Mouse (Mus musculus) spleen, adult 18-20 months (tissue): ENCODE results near the gene Atg4d.
"Not testable (repeated sequence)": the region's sequence is repeated elsewhere in the genome, so short reads cannot be mapped to it uniquely, and the experiment has no call there.

ENCODE experiments used
- DNase-seq, 2 experiments: peaks; one replicate each; pipeline ENCODE4 v3.0.0; 2022; ENCODE audit warnings: mixed read lengths in 2 of 2

Gene Atg4d

DNA sequence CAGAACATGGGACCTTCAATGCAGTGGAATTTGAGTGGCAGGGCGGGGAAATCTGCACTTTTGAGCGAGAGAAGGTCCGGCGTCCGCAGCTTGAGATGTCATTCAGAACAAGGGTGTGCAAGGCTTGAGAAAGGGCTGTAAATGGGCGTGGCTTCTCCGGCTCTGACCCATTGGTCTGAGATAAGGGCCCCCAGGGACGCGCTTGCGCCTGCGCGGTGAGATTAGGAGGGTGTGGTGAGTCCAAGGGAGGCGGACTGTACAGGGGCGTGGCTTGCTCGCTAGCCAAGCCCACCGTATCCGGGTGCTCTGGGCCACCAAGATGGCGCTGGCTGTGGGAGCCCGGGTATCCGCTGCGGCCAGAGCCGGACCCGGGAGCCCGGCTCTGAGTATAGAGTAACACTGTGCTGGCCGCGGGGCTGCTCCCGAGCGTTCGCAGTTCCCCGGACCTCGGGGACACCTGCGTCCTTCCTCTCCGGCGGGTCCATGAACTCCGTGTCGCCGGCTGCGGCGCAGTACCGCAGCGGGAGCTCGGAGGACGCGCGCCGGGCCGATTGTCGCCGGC lies at the start of gene Atg4d:
Atg4d (plus strand) TSS at position 294 of the 562 bp plus-strand sequence.
- peak; percentile 97 to 99 for DNase-seq

DNA sequence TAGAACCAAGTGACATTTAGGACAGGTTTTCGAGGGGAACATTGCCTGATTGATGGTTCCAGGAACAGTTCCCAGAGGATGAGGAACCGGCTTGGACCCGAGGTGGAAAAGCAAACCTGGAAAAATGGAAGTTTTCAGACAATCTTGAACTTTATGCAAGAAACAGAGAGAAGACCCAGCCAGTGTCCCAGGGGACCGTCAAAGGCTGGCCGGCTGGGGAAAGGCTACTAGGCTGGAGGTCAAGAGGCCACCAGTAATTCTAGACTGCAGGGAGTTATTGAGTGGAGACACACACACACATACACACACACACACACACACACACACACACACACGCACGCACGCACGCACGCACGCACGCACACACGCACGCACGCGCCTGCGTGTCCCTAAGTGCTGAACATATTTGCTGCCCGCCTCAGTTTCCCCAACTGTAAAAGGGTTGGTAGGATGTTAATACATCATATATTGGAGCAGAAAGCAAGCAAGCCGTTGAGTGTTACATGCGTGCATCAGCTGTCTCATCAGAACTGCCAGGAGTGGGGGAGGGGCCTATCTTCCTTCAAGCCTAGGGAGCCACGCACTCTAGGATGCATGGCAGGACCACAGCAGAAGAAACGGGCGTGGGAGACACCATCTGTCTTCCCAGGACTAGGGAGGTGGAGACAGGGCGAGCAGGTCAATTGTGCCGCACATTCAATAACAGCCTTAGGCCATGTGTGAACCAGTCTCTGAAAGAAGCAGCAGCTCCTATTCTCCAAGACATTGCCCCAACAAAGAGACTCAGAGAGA lies 48.8 kb upstream of the Atg4d start:
- DNase-seq, result no peak

GRCm38 (mm10) chr9:21219820-21220219 lies 45.3 kb upstream of the Atg4d start:
- DNase-seq, result no peak

DNA sequence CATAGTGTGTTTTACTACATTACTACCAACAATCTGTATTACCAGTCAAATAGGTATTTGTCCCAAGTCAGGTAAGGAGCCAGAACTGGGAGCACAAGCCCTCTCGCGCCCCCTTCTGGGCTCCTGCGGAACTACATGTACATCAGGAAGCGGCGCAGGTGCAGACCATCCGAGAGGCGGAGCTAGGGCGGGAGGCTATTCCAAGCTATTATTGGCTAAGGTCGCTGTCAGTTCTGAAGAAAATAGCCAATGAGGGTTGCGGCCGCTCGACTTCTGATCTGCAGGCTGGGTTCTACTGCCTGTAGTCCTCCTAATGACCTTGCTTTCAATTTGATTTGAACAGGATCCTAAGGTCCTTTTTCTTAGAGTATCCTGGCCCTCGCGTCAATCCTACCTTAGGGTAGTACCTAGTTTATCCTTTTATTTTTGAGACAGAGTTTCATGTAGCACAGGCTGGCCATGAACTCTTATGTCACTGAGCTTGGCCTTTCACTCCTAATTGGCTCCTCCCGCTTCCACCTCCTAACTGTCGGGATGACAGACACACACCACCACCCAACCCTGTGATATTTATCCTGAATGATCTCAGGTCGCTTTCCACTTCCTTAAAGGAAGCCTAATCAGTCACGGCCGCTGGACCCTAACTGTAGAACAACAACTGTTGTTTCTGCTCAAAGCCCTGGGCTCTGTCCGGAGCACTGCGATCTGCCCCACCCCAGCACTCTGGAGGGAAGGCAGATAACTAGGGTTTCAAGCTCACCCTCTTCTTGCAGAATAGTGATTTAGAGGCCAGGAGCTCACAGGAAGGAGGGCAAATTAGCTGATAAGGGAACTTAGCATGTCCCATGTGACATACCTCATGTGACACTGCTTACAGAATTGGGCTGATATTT lies 44.4 kb upstream of the Atg4d start:
- DNase-seq, result peak; percentile 91 to 95

GRCm38 (mm10) chr9:21221383-21221929 lies 43.6 kb upstream of the Atg4d start:
- DNase-seq, result no peak

DNA sequence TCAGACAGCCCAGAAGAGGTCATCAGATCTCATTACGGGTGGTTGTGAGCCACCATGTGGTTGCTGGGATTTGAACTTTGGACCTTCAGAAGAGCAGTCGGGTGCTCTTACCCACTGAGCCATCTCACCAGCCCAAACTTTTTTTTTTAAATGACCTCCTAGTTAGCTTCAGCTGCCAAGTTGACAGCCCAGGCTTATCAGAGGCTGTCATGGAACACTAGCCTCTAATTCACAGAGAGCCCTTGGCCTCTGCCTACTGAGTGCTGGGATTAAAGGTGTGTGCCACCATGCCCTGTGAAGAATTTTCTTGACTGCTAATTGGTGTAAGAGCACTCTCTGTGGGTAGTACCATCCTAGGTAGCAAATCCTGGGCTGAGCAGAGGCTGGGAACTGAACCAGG lies 41.6 kb upstream of the Atg4d start:
- not testable (repeated sequence) for DNase-seq

GRCm38 (mm10) chr9:21223906-21224305 lies 41.2 kb upstream of the Atg4d start:
- no peak for DNase-seq

DNA sequence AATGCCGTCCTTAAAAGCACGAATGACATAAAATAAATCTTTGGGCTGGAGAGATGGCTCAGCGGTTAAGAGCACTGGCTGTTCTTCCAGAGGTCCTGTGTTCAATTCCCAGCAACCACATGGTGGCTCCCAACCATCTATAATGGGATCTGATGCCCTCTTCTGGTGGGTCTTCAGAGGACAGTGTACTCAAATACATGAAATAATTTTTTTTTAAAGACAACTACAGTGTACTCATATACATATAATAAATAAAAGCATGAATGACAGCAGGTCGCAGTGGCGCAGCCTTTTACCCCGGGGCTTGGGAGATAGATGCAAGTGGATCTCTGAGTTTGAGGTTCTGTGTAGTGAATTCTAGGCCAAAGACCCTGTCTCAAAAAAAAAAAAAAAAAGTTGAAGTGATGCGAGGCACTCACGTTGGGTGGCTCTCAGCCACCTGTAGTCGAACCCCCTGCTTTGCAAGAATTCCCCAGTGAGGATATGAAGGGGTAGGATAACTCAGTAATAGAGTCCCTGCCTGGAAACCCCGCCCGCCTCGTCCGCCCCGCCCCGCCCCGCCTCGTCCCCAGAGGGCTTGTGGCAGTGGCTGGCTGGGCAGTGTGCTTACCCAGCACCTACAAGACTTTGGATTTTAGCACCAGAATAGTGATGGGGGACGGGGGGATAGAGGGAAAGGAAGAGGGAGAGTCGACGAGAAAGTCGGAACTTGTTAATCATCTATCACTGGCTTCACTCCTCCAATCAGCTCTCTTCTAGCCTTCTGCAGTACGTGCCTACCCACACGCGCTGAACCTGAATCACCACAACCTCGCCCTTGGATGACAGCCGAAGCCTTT lies 40.3 kb upstream of the Atg4d start:
- peak in 1 of 2 experiments; percentile 41 for DNase-seq

DNA sequence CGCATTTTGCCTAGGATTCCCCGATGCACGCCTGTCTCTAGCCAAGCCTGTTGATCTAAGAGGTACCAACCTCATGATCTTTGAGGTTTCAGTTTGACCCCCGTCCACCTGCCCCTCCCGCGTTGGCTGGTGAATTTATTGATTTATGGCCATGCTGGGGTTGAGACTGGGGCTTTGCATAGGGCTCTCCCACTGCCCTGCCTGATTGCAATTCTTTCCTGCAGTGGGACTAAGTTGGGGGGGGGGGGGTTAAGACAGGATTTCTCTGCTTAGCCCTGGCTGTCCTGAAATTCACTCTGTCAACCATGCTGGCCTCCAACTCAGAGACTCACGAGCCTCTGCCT lies 39.7 kb upstream of the Atg4d start:
- DNase-seq, result no peak

GRCm38 (mm10) chr9:21227342-21227741 lies 37.8 kb upstream of the Atg4d start:
- no peak for DNase-seq

DNA sequence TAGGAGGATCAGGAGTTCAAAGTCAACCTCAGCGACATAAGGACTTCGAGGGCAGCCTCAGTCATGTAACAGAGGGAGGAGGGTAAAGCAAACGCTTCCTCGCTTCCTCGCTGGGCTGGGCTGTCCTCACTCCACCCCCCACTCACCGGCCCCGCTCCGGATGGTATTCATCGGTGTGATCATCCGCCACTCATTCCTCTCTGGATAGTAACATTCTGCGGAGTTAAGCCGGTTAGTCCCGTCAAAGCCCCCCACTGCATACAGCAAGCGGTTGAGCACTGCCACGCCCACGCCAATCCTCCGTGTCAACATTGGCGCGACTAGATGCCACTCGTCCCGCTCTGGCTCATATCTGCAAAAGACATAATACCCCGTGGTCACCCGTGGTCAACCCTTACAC lies 33.5 kb upstream of the Atg4d start:
- no peak for DNase-seq

- no peak for DNase-seq
Observed at GRCm38 (mm10) chr9:21232867-21233266, 32.2 kb upstream of the Atg4d start.

- DNase-seq, result no peak
Observed at GRCm38 (mm10) chr9:21233366-21233765, 31.7 kb upstream of the Atg4d start.

- DNase-seq, result no peak
Observed at GRCm38 (mm10) chr9:21233805-21234204, 31.3 kb upstream of the Atg4d start.

DNA sequence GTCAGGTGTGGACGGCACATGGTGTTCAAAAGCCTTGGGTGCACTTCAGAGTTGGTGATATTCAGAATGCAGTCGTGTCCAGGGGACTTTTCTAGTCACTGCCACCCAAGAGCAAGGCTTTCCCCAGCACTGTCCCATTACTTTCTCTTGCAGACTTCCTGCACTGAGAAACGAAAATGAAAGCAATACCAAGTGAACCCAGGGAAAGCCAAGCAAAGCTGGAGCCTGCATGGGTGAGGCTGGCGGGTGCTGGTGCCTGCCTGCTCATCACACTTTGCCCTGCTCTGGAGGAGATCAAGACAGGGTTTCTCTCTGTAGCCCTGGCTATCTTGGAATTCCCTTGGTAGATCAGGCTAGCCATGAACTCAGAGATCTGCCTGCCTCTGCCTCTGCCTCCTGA lies 29.8 kb upstream of the Atg4d start:
- DNase-seq, result peak in 1 of 2 experiments; percentile 18

DNA sequence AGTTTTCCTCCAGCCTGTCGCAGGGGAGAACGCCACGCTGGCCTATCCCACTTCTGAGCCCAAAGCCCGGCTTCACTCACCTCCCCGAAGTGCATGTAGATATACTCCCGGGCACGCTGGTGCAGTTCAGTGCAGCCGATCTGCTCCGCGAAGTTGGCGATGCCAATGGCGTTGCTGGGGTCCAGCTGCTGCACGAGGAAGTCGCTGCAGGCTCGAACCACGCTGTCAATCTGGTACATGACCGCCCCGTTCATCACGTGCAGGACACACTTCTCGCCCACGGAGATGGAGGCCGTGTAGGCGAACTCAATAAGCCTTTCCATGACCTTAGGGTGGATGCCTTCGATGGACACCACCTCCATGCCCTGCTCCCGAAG lies 28.1 kb upstream of the Atg4d start:
- DNase-seq, result peak in 1 of 2 experiments; percentile 17

GRCm38 (mm10) chr9:21237368-21238003 lies 27.6 kb upstream of the Atg4d start:
- peak; percentile 55 to 57 for DNase-seq

DNA sequence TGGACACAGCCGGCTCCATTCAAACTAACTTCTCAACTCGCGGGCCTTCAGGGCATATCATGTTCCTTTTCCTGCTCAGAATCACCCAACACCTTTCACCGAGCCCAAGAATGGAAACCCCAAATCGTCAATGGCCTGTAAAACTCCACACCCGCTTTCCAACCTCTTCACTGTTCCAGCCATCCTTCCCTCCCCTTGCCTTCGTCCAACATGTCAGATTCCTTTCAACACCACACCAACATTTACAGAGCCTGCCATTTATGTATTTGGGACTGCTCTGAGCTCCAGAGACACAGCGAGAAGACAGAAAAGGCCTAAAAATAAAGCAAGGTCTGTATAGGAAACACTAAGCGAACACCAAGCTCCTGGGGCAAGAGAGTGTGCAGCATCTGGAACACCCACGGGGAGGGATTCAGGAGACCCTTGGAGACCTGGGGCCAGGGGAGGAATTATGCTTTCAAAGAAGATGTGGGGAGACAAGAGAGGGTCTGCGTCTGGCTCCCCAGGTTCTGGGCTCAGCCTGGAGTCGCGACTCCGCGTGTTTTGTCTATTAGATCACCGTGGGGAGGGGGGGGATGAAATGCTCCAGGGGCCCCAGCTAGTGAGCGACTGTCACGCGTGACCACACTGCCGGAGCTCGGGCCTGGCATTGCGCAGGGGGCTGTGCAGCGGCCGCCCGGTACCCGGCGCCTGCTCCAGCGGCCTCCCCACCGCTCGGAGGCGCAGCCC lies 26.9 kb upstream of the Atg4d start:
- DNase-seq, result no peak

- peak; percentile 76 to 83 for DNase-seq
Observed at GRCm38 (mm10) chr9:21238733-21239464, 26.2 kb upstream of the Atg4d start, which contains the start of gene Keap1. Gene Keap1 (minus strand): TSS chr9:21239361.

GRCm38 (mm10) chr9:21239465-21239848 lies 25.6 kb upstream of the Atg4d start:
- DNase-seq, result no peak
